Mouse (Mus musculus) cerebellum, adult 2 months (tissue): ENCODE data around the gene Acox2. TPM values are rescaled to one million over a fixed set of nuclear protein-coding genes. Genes with fewer than 3 reads are reported as not detected.

ENCODE experiments used
- DNase-seq, 2 experiments: peaks; one replicate each; pipeline ENCODE4 v3.0.0; 2021
- H3K27ac ChIP-seq: fragments of 200-500 bp; 2 replicates; pipeline ENCODE4 v1.5.1; 2012; ENCODE audit warnings: low read length, control low read depth, inconsistent platforms; ENCODE audit not compliant: insufficient read depth
- H3K27me3 ChIP-seq: fragments of 200-500 bp; 2 replicates; pipeline ENCODE4 v1.6.1; 2012; ENCODE audit warnings: inconsistent platforms, mild to moderate bottlenecking, low read length, moderate library complexity; ENCODE audit not compliant: control insufficient read depth, insufficient read depth
- H3K4me1 ChIP-seq: fragments of 200-500 bp; 2 replicates; pipeline ENCODE4 v1.6.1; 2011; ENCODE audit warnings: low read length; ENCODE audit not compliant: control insufficient read depth, insufficient read depth
- H3K4me3 ChIP-seq: fragments of 200-500 bp; replicated peaks from 2 replicates; pipeline ENCODE3; 2011; ENCODE audit warnings: mild to moderate bottlenecking, low read depth, low read length, control low read depth; ENCODE audit not compliant: insufficient read depth
- CTCF ChIP-seq: fragments of 200-500 bp; IDR thresholded peaks from 2 replicates; pipeline ENCODE4 v1.5.1; 2011; ENCODE audit warnings: low read depth, mild to moderate bottlenecking, control low read depth, low read length, moderate library complexity, borderline replicate concordance; ENCODE audit not compliant: insufficient read depth
- POLR2A ChIP-seq: fragments of 200-500 bp; IDR thresholded peaks from 2 replicates; pipeline ENCODE4 v1.6.1; 2011; ENCODE audit warnings: low read length, control low read depth, borderline replicate concordance; ENCODE audit not compliant: insufficient read depth
- WGBS: fragments of 180-500 bp; shearing (Covaris S2); methylation state at CpG from one replicate; pipeline ENCODE4 v1.1.7; 2018; 5-methylcytosine and 5-hydroxymethylcytosine counted together
- polyA plus RNA-seq: library from polyadenylated mRNA; depleted of rRNA; stranded (reverse); fragments of >200 nt; gene quantifications from 2 replicates; pipeline ENCODE4 v1.2.3, GENCODE M21; 2012

Acox2 gene
- polyA plus RNA-seq, 1 experiment = 0.41 TPM

DNA sequence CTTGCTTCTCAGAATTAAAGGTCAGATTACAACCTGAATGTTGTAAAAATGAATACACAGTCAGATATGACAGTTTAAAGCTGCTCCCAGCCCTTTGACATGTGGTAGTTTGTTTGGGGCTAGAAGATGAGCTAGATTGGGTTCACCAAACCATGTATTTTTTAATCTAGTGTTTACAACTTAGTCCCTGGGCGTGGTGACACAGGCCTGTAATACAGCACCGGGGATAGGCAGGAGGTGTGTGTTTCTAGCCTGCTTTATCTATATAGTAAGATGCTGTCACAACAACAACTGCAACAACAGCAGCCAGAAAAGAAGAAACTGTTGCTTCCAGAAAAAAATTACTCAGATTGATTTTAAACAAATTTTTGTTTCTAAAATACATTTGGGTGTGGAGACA lies 38.2 kb downstream of the Acox2 start:
- 96% methylated on average over 2 of the region's 2 CpGs for WGBS
- TF ChIP-seq POLR2A (no peak), CTCF (no peak)
- DNase-seq = no peak
- no peaks in the 10 kb centered on the region for H3K27me3 ChIP-seq
- H3K4me1 ChIP-seq = peaks cover 24% of the 10 kb centered on the region; the same call in 1 of the 2 replicates
- H3K27ac ChIP-seq = no peak overlapping the region
- H3K4me3 ChIP-seq = no peak overlapping the region

DNA sequence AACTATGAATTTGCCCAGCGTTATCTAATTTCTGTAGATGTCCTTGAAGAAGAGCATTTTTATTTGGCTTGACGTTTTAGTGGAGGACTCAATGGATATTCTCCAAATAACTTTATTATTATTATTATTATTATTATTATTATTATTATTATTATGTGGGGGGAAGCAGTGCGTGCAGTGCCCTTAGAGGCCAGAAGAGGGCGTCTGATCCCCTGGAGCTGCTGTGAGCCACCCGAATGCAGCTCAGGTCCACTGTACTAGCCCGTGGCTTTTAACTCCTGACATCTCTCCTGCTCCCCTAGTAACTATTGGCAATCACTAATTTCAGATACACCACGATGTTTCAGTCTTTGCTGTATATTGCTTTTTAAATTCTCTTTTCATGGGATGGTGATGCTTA lies 38.8 kb downstream of the Acox2 start:
- peak; percentile 25 to 45 for DNase-seq
- Histone ChIP-seq H3K27me3 (no peaks in the 10 kb centered on the region), H3K4me1 (peaks cover 24% of the 10 kb centered on the region; the same call in 1 of the 2 replicates), H3K27ac (no peak overlapping the region), H3K4me3 (no peak overlapping the region)
- 55% methylated on average over 7 of the region's 7 CpGs for WGBS
- TF ChIP-seq CTCF = peak; percentile 48
- no peak for TF ChIP-seq POLR2A

DNA sequence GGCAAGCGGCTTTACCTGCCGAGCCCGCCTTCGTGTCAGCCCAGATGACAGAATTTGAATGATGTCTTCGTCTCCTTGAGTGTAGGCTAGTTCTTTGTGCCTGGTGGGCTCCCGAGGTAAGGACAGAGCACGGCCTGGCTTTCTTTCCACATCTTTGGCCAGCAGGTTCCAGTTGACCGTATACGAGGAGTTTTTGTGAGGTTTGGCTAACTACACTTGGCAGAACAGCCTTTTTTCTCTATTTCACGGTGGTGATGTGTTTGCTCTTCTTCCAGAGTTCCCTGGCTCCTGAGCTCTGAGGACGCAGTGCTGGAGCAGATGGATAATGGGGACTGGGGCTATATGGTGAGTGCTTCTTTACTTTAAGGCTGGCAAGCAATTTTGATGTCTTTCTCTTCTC lies 39.3 kb downstream of the Acox2 start:
- Histone ChIP-seq H3K27ac (peak overlapping the region; percentile 78), H3K27me3 (no peaks in the 10 kb centered on the region), H3K4me1 (peaks cover 24% of the 10 kb centered on the region; the same call in 1 of the 2 replicates), H3K4me3 (peak overlapping the region; percentile 18)
- TF ChIP-seq POLR2A (no peak), CTCF (no peak)
- 24% methylated on average over 11 of the region's 11 CpGs for WGBS
- peak in 1 of 2 experiments; percentile 35 for DNase-seq

DNA sequence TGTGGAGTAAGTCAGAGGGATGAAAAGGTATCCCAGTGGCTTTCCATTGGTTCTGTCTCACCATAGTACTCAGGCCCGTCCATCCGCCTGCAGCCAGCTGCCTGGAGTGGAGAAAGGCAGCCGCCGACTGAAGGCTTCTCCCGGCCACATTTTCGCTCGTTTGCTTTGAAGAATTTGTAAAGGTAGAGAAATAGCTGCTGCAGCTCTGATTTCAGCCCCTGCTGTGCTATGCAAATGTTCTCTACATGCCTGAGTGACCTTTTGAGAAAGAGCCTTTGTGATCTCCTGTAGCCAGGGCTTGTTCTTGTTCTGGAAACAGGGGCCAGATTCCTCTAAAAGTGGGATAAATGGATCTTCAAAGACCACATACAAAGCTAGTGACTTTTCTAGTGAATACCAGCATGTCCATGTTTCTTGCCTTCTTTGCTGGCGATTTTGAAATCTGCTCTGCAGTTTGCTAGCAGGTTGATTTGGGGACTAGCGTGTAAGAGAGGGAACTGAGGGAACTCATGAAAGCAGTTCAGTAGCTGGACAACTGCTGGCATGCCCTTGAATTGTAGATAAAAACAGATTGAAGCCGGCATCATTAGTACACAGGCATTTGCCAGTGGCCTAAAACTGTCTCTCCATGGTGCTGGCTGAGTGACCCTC lies 40.3 kb downstream of the Acox2 start:
- TF ChIP-seq POLR2A (no peak), CTCF (no peak)
- Histone ChIP-seq H3K27me3 (no peaks in the 10 kb centered on the region), H3K27ac (peak overlapping the region; percentile 96), H3K4me1 (peaks cover 24% of the 10 kb centered on the region; the same call in 1 of the 2 replicates), H3K4me3 (peak overlapping the region; percentile 38)
- WGBS = 5% methylated on average over 10 of the region's 10 CpGs
- peak; percentile 70 to 82 for DNase-seq

DNA sequence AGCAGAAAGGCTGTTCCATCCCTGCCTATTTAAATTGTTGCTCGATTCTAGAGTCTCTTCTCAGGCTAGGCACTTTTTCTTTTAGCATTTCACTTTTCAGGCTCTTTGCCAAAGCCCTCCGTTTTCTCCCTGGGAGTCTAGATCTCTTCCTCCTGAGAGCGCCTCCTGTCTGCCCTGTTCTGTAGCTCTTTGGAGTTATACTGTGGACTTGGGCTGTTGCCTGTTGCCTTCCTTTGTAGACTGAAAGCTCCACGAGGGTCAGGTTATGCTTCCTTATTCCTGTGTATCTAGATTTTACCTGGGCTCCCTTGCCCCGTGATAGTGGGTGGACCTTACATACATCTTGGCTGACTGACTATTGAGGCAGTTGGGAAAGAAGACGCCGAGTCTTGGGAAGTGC lies 40.9 kb downstream of the Acox2 start:
- TF ChIP-seq POLR2A (no peak), CTCF (no peak)
- Histone ChIP-seq H3K4me3 (peak overlapping the region; percentile 38), H3K27ac (peak overlapping the region; percentile 96; the same call in 1 of the 2 replicates), H3K27me3 (no peaks in the 10 kb centered on the region), H3K4me1 (peaks cover 24% of the 10 kb centered on the region; the same call in 1 of the 2 replicates)
- DNase-seq = peak; percentile 38 to 48
- 24% methylated on average over 7 of the region's 7 CpGs for WGBS

DNA sequence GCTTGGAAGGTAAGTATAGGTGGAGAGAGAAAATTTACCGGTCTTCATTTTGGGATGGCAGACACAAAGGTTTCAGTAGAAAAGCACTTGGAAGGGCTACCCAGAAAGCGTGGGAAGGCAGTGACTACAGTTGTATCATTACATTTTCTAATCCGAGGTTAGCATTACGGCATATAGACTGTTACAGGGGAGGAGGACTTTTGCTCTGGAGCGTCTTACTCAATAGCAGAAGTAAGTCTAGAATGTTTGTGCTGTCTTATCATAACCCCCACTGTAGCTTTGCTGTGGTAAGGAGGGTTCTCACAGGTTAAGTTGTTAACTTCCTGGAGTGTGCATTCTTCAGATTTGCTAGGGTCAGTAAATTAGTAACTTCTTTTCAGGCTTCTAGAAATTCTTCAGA lies 43.1 kb downstream of the Acox2 start:
- H3K27me3 ChIP-seq = no peaks in the 10 kb centered on the region
- peaks cover 24% of the 10 kb centered on the region; the same call in 1 of the 2 replicates for H3K4me1 ChIP-seq
- no peak for DNase-seq
- H3K4me3 ChIP-seq = peak overlapping the region; percentile 13
- WGBS = 65% methylated on average over 5 of the region's 5 CpGs
- H3K27ac ChIP-seq = no peak overlapping the region
- TF ChIP-seq POLR2A = no peak
- no peak for TF ChIP-seq CTCF

DNA sequence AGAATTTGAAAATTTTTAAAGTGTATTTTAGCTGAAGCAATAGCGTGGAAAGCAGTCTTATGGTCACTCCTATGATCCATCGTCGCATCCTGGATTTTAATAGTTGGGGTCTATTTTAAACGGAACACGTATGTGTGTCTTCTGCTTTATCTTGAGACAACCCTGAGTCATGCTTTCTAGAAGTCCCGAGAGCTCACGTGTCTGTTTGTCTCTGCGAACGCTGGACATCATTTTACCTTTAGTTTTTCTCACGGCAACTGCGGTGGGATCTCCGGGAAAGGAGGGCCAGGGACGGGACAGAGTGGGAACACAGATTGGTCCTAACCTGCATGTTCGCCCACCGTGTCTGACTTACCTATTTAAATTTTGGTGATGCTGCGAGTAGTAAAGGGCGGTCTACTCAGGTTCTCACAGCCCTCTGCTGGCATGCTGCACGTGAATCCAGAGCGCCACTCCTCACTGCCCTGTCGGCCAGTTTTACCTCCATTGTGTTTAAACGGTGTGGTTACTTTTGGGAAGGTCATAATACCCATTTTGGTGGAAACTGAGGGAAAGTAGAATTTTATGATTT lies 43.9 kb downstream of the Acox2 start:
- no peaks in the 10 kb centered on the region for H3K27me3 ChIP-seq
- peak overlapping the region; percentile 79 for H3K4me3 ChIP-seq
- TF ChIP-seq POLR2A = no peak
- no peak for TF ChIP-seq CTCF
- H3K27ac ChIP-seq = peak overlapping the region; percentile 33; the same call in 1 of the 2 replicates
- peak; percentile 36 to 41 for DNase-seq
- H3K4me1 ChIP-seq = peaks cover 20% of the 10 kb centered on the region; the same call in 1 of the 2 replicates
- WGBS = 12% methylated on average over 21 of the region's 21 CpGs
